Mouse (Mus musculus): ENCODE results near the gene Epo.

Epo gene

GRCm38 (mm10) chr5:137519691-137520550 lies 13.1 kb downstream of the Epo start:
- no peak for DNase-seq (ENCODE audit: low read depth)

- peak; percentile 49 for DNase-seq (ENCODE audit: low read depth)
Observed at GRCm38 (mm10) chr5:137518436-137518835, 14.6 kb downstream of the Epo start, which contains the start of gene Gigyf1. Gene Gigyf1 (plus strand): TSS chr5:137518548.

- no peak for DNase-seq (ENCODE audit: low read depth)
Observed at GRCm38 (mm10) chr5:137514811-137515210, 18.2 kb downstream of the Epo start.

GRCm38 (mm10) chr5:137513951-137514721 lies 18.9 kb downstream of the Epo start:
- DNase-seq (ENCODE audit: low read depth), result no peak

GRCm38 (mm10) chr5:137512847-137513794 lies 19.9 kb downstream of the Epo start:
- DNase-seq (ENCODE audit: low read depth), result peak; percentile 43

- DNase-seq (ENCODE audit: low read depth), result no peak
Observed at GRCm38 (mm10) chr5:137511706-137512105, 21.3 kb downstream of the Epo start.

GRCm38 (mm10) chr5:137510573-137511390 lies 22.3 kb downstream of the Epo start:
- peak; percentile 26 for DNase-seq (ENCODE audit: low read depth)

GRCm38 (mm10) chr5:137510014-137510501 lies 23.0 kb downstream of the Epo start:
- DNase-seq (ENCODE audit: low read depth), result peak; percentile 82

GRCm38 (mm10) chr5:137504041-137504440 lies 29.0 kb downstream of the Epo start:
- no peak for DNase-seq (ENCODE audit: low read depth)

- no peak for DNase-seq (ENCODE audit: low read depth)
Observed at GRCm38 (mm10) chr5:137502667-137503110, 30.4 kb downstream of the Epo start.

- peak; percentile 100 for DNase-seq (ENCODE audit: low read depth)
Observed at GRCm38 (mm10) chr5:137501709-137502666, 31.1 kb downstream of the Epo start, which contains the start of gene Pop7. Gene Pop7 (minus strand): TSS chr5:137502518.

- DNase-seq (ENCODE audit: low read depth), result no peak
Observed at GRCm38 (mm10) chr5:137500186-137500585, 32.9 kb downstream of the Epo start.

- no peak for DNase-seq (ENCODE audit: low read depth)
Observed at GRCm38 (mm10) chr5:137493831-137494230, 39.2 kb downstream of the Epo start.

GRCm38 (mm10) chr5:137491559-137491958 lies 41.5 kb downstream of the Epo start:
- DNase-seq (ENCODE audit: low read depth), result no peak

GRCm38 (mm10) chr5:137487616-137488015 lies 45.4 kb downstream of the Epo start:
- peak; percentile 25 for DNase-seq (ENCODE audit: low read depth)

- no peak for DNase-seq (ENCODE audit: low read depth)
Observed at GRCm38 (mm10) chr5:137485851-137486155, 47.2 kb downstream of the Epo start.

- DNase-seq (ENCODE audit: low read depth), result no peak
Observed at GRCm38 (mm10) chr5:137485071-137485850, 47.8 kb downstream of the Epo start.

- DNase-seq (ENCODE audit: low read depth), result no peak
Observed at GRCm38 (mm10) chr5:137481897-137482296, 51.1 kb downstream of the Epo start.

- DNase-seq (ENCODE audit: low read depth), result peak; percentile 70
Observed at GRCm38 (mm10) chr5:137481138-137481537, 51.9 kb downstream of the Epo start.

Measured in naive thymus-derived CD4-positive, alpha-beta T cell, adult 2 months (primary cell).